Mouse (Mus musculus) olfactory bulb, adult 2 months (tissue): ENCODE measurements around the gene Mia3. TPM values are rescaled to one million over a fixed set of nuclear protein-coding genes. Genes with fewer than 3 reads are reported as not detected.
"Not testable (repeated sequence)": the region's sequence is repeated elsewhere in the genome, so short reads cannot be mapped to it uniquely, and the experiment has no call there.

ENCODE experiments used
- H3K27ac ChIP-seq: fragments of 200-500 bp; 2 replicates; pipeline ENCODE4 v1.5.1; 2012; ENCODE audit warnings: low read depth, low read length; ENCODE audit not compliant: insufficient read depth
- H3K4me1 ChIP-seq: fragments of 200-500 bp; 2 replicates; pipeline ENCODE4 v1.6.1; 2012; ENCODE audit warnings: low read length; ENCODE audit not compliant: control insufficient read depth, insufficient read depth
- H3K4me3 ChIP-seq: fragments of 200-500 bp; 2 replicates; pipeline ENCODE4 v1.5.1; 2012; ENCODE audit warnings: mild to moderate bottlenecking, low read depth, low read length, moderate library complexity; ENCODE audit not compliant: insufficient read depth
- CTCF ChIP-seq: fragments of 200-500 bp; IDR thresholded peaks from 2 replicates; pipeline ENCODE4 v1.5.1; 2012; ENCODE audit warnings: low read depth, mild to moderate bottlenecking, low read length, moderate library complexity; ENCODE audit not compliant: insufficient read depth
- POLR2A ChIP-seq: fragments of 200-500 bp; IDR thresholded peaks from 2 replicates; pipeline ENCODE4 v1.6.1; 2012; ENCODE audit warnings: mild to moderate bottlenecking, low read depth, low read length, moderate library complexity; ENCODE audit not compliant: insufficient read depth
- WGBS: fragments of 180-500 bp; shearing (Covaris S2); methylation state at CpG from one replicate; pipeline ENCODE4 v1.1.7; 2018; 5-methylcytosine and 5-hydroxymethylcytosine counted together
- polyA plus RNA-seq: library from polyadenylated mRNA; stranded (reverse); fragments of >200 nt; gene quantifications from 2 replicates; pipeline ENCODE4 v1.2.4, GENCODE M21; 2012; ENCODE audit warnings: low replicate concordance; ENCODE audit not compliant: missing spikeins, insufficient read depth, insufficient read length

The Mia3 gene
- polyA plus RNA-seq = not detected in 2 replicates

DNA sequence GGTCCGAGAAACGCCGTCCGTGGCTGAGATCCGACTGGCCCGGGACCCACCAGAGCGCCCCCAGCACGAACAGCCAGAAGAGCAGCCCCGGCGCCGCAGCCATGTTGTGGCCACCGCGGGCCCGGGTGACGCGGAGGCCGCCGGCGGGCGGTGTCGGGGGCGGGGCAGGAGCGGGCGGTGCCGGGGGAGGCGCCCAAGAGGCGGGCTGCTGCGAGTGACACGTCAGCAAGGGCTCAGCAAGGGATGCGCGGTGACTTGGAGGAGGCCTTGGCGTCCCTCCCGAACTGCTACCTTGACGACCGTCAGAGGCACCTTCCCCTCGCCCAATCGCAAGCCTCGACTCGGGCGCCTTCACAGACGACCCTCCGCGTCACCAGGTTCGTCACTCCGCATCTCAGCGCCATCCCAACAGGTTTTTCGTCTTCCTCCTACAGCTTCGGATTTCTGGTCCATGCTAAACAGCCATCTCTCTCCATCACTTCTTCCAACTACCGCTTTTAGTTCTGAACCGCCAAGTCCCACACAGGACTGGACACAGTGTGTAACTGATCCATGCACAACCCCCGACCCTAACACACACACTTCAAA is at the start of gene Mia3:
Mia3 (minus strand) TSS at position 127 of the 588 bp plus-strand sequence.
- WGBS = under 1% methylated on average over 51 of the region's 51 CpGs
- Histone ChIP-seq H3K4me3 (peak within 1 kb of the TSS; percentile 85), H3K27ac (peak within 1 kb of the TSS; percentile 61), H3K4me1 (peaks cover 9% of the 10 kb centered on the region)
- TF ChIP-seq CTCF (no peak), POLR2A (peak; percentile 85; the same call in 1 of the 2 replicates)

DNA sequence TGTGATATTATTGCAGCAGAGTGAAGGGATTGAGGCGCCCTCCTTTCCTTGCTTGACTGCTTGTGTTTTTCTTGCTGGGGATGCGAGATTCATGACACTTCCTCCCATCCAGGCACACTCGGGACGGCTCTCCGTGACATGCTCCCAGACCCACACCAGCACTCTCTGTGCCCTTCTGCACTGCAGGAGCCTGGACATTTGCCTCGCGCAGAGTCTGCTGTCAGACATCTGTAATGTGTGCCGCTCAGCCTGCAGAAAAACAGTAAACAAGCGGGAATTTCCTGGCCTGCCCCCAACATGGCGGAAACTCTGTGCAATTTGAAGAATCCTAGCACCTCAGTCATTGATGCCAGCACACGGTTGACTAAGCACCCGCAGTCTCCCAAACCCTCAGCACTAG is 48.5 kb upstream of the Mia3 start, which contains the start of gene Hhipl2:
Hhipl2 (plus strand) TSS at position 343 of the 400 bp plus-strand sequence.
- Histone ChIP-seq H3K4me1 (no peaks in the 10 kb centered on the region), H3K27ac (no peak within 1 kb of the TSS), H3K4me3 (no peak within 1 kb of the TSS)
- WGBS = 70% methylated on average over 12 of the region's 12 CpGs
- TF ChIP-seq CTCF (no peak), POLR2A (no peak)

DNA sequence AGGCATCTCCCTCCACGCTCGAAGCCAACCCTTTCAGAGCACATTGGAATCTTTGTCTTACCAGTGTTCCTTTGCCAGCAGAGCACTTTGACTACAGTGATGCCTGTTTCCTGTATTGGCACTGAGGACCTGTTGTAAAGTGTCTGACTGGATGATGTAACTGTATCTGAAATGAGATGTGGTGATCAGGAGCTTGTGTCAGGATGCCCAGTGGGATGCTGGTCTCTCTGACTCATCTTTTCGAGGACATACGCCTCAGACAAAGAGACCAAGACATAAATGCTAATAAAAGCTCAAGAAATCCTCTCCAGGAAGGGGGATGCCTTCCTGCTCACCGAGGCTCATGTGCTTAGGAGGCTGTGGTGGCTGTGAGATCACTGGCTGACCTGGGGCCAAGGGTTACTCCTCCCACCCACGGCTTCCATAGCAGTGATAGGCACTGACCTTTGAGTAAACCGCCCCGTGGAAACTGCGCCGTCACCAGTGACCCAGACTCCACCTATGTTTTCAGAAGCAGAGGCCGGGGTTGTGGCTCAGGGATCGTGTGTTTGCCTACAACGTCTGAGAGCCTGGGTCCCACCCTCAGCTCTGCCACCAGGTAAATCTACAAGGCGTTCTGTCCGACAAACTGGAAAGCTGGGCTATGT is 44.9 kb upstream of the Mia3 start:
- 81% methylated on average over 15 of the region's 15 CpGs for WGBS
- TF ChIP-seq CTCF (no peak), POLR2A (no peak)

DNA sequence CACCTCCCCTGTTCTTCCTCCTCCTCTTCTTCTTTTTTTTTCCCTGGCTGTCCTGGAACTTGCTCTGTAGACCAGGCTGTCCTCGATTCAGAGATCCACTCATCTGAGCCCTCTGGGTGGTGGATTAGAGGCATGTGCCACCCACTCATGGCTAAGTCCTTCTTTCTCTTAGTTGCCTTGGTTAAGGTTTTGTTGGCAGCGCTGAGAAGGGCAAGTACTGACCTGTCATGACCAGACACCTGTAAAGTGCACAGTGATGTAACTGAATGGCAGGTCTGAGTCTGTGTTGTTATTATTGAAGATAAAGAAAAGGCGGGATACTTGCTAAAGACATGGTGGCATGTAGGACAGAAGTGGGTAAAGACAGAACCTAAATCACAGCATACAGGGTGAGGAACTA is 34.0 kb upstream of the Mia3 start:
- Histone ChIP-seq H3K4me3 (no peak overlapping the region), H3K27ac (no peak overlapping the region), H3K4me1 (no peaks in the 10 kb centered on the region)
- 94% methylated on average over 3 of the region's 3 CpGs for WGBS
- TF ChIP-seq POLR2A = no peak
- TF ChIP-seq CTCF = no peak

More for the DNA sequence above, 44.9 kb upstream of the Mia3 start:
- Histone ChIP-seq H3K27ac (no peak overlapping the region), H3K4me1 (no peaks in the 10 kb centered on the region), H3K4me3 (no peak overlapping the region)

DNA sequence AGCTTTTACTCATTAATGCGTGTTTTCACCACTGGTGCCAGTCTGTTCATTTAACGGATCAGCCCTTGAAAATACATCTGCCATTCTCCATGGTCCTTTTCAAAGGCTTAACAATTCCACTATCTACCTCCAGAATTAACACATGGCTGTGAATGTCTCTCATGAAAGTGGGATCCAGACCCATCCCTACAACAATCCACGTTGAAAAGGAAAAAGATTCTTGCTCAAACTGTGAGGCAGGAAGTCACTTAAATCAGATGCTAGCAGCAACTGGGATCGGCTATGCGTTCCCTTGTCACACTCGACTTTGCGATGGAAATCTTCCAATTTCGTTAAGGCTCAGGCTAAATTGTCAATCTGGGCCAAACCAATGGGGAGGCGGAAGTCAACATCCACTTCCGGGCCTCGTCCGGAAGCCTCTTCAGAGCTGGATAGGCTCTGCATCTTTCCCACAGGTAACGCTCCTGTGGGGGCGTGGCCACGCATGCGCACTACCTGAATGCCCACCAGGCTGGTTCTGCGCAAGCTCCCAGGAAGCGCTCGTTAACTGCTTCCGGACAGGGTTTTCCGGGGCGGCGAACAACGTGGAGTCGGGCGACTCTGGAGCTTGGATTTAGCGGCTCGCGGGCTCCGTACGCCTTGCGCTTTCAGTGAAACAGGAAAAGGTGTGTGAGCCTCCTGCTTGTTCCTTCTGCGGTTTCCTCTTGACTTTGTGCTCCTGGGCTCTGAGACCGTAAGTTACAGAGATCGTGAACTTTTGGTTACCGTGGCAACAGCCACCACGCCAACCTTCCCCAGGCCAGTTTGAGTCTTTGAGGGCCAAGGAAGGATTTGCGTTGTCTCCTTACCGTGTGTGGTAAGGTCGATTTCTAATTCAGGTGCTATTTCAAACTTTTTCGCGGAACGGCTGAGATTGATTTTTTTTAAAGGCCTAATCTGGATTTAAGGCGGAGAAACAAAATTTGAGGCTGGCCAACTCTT is 19.4 kb upstream of the Mia3 start, which contains the start of gene Taf1a:
Taf1a (plus strand) TSS at position 556 of the 981 bp plus-strand sequence.
- Histone ChIP-seq H3K27ac (peak within 1 kb of the TSS; percentile 7), H3K4me1 (peaks cover 10% of the 10 kb centered on the region), H3K4me3 (peak within 1 kb of the TSS; percentile 79)
- TF ChIP-seq POLR2A (no peak; the same call in 1 of the 2 replicates), CTCF (no peak)
- 4% methylated on average over 44 of the region's 44 CpGs for WGBS

DNA sequence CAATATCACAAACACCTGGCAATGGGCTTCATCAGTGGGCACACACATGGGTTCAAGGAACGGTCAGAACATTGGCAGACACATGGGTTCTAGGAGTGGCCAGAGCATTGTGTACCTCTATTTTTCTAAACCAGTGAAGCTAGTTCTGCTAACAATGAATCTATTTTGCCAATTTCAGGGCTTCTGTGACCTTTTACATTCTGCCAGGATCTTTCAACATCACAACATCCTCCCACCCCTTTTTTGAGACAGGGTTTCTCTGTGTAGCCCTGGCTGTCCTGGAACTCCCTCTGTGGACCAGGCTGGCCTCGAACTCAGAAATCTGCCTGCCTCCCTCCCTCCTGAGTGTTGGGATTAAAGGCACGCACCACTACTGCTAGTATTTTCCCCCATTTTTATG is 18.1 kb upstream of the Mia3 start:
- H3K27ac ChIP-seq, H3K4me3 ChIP-seq: not testable (repeated sequence)
- 93% methylated on average over 3 of the region's 3 CpGs for WGBS
- peaks cover 10% of the 10 kb centered on the region for H3K4me1 ChIP-seq

DNA sequence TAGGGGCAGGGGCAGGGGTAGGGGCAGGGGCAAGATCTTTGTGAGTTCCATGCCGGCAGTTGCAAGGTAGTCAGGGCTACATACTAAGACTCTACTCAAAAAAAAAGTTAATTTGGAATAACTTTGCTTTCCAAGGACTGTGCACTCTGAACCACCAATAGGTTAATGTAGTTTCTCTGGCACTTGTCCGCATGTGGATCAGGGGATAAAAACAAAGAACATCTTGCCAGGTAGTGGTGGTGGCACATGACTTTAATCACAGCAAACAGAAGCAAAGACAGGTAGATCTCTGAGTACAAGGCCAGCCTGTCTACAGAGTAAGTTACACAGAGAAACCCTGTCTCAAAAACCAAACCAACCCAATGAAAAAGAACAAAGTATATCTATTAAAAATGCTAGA is 13.3 kb upstream of the Mia3 start:
- H3K4me1 ChIP-seq = no peaks in the 10 kb centered on the region
- no peak overlapping the region for H3K27ac ChIP-seq
- TF ChIP-seq POLR2A (no peak), CTCF (no peak)
- H3K4me3 ChIP-seq = no peak overlapping the region
- 93% methylated on average over 2 of the region's 2 CpGs for WGBS

DNA sequence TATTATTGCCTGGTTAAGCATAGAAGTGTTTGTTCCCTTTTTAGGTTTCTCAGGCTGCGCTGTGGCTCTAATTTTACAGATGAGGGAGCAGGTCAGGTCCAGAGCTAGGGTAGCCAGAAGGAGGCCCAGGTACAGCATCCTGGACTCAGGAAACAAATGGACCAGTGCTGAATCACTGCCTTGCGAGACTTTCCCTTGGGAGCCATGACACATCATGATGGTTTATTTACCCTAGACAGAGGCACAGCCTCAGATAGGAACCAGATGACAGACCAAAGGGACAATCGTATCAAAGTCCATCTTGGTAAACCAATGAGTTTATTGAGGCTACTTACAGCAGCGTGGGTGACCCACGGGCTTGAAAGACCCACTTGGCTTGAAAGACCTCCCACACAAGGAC is 12.5 kb upstream of the Mia3 start:
- H3K4me1 ChIP-seq = no peaks in the 10 kb centered on the region
- 83% methylated on average over 5 of the region's 5 CpGs for WGBS
- H3K4me3 ChIP-seq = no peak overlapping the region
- no peak overlapping the region for H3K27ac ChIP-seq
- TF ChIP-seq CTCF (no peak), POLR2A (no peak)

DNA sequence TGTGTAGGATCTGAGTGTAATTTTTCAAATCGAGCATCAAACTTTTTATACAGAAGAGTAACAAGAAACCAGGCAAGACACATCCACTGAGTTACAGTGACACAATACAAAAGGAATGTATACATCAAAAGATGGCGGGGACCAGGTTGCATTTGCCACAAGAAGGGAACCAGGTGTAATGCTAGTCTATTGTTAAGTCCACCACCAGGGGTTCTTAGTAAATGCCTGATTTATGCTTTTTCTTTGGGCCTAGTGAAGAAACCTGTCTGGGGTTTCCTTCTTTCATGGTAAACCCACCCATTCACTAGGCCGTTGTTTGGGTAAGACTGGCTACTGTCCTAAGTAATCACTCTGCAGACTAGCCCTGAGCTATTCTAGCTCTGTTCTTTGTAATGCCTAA is 10.0 kb upstream of the Mia3 start:
- not testable (repeated sequence) for H3K4me3 ChIP-seq, H3K4me1 ChIP-seq, H3K27ac ChIP-seq
- 73% methylated on average over 3 of the region's 3 CpGs for WGBS
